Mouse (Mus musculus) urinary bladder, adult 2 months (tissue): ENCODE data around the gene Vapb. TPM values are rescaled to one million over a fixed set of nuclear protein-coding genes. Genes with fewer than 3 reads are reported as not detected.

Experiments used
- polyA plus RNA-seq: library from polyadenylated mRNA; depleted of rRNA; stranded (reverse); fragments of >200 nt; gene quantifications from 2 replicates; pipeline ENCODE4 v1.2.3, GENCODE M21; 2012; rRNA removed

Vapb gene
- polyA plus RNA-seq, 1 experiment, result 54.9 TPM

Other genes with a start within 250 kb of the Vapb start
- gene 1700021F07Rik, start 214.9 kb upstream of the Vapb start, polyA plus RNA-seq, result not detected in 2 replicates
- gene Ankrd60, start 159.1 kb upstream of the Vapb start, polyA plus RNA-seq, result not detected in 2 replicates
- 16.1 and 23.4 TPM in 2 replicates for gene Rab22a, start 77.8 kb upstream of the Vapb start, polyA plus RNA-seq
- not detected in 2 replicates for gene 1700010B08Rik, start 18.1 kb upstream of the Vapb start, polyA plus RNA-seq